Mouse (Mus musculus): ENCODE measurements around the gene Ppef1.
"Not testable (repeated sequence)": the region's sequence is repeated elsewhere in the genome, so short reads cannot be mapped to it uniquely, and the experiment has no call there.

Ppef1 gene

GRCm38 (mm10) chrX:160735650-160736049 lies at the start of gene Ppef1:
Gene Ppef1 (minus strand): TSS chrX:160735765.
- no peaks in the 10 kb centered on the region for H3K9me3 ChIP-seq (ENCODE audit: low read length)
- TF ChIP-seq POU5F1 (IDR thresholded peaks at IDR 0.05; ENCODE audit: borderline replicate concordance, low read length) = no peak
- TF ChIP-seq NANOG (IDR thresholded peaks at IDR 0.05; ENCODE audit: borderline replicate concordance, low read length) = no peak
- TF ChIP-seq CTCF (conservative IDR thresholded peaks at IDR 0.05; ENCODE audit: low read length) = no peak
- H3K36me3 ChIP-seq (ENCODE audit: insufficient read depth, low read length) = no peaks in the 10 kb centered on the region
- no peaks in the 10 kb centered on the region for H3K27me3 ChIP-seq (ENCODE audit: insufficient read depth, low read length)
- H3K4me3 ChIP-seq (replicated peaks; ENCODE audit: low read length) = no peak within 1 kb of the TSS
- no peaks in the 10 kb centered on the region for H3K4me1 ChIP-seq (replicated peaks; ENCODE audit: low read depth, low read length)

- Histone ChIP-seq H3K4me3 (replicated peaks; ENCODE audit: low read length) (no peak overlapping the region), H3K9me3 (ENCODE audit: low read length) (no peaks in the 10 kb centered on the region), H3K4me1 (replicated peaks; ENCODE audit: low read depth, low read length) (no peaks in the 10 kb centered on the region), H3K27me3 (ENCODE audit: insufficient read depth, low read length) (no peaks in the 10 kb centered on the region), H3K36me3 (ENCODE audit: insufficient read depth, low read length) (no peaks in the 10 kb centered on the region)
- TF ChIP-seq POU5F1 (IDR thresholded peaks at IDR 0.05; ENCODE audit: borderline replicate concordance, low read length) (no peak), NANOG (IDR thresholded peaks at IDR 0.05; ENCODE audit: borderline replicate concordance, low read length) (no peak), CTCF (conservative IDR thresholded peaks at IDR 0.05; ENCODE audit: low read length) (no peak)
Measured at GRCm38 (mm10) chrX:160782276-160782675, 46.7 kb upstream of the Ppef1 start.

- no peaks in the 10 kb centered on the region for H3K27me3 ChIP-seq (ENCODE audit: insufficient read depth, low read length)
- no peaks in the 10 kb centered on the region for H3K9me3 ChIP-seq (ENCODE audit: low read length)
- H3K36me3 ChIP-seq (ENCODE audit: insufficient read depth, low read length) = no peaks in the 10 kb centered on the region
- no peak overlapping the region for H3K4me3 ChIP-seq (replicated peaks; ENCODE audit: low read length)
- TF ChIP-seq NANOG (IDR thresholded peaks at IDR 0.05; ENCODE audit: borderline replicate concordance, low read length) = no peak
- no peak for TF ChIP-seq CTCF (conservative IDR thresholded peaks at IDR 0.05; ENCODE audit: low read length)
- no peak for TF ChIP-seq POU5F1 (IDR thresholded peaks at IDR 0.05; ENCODE audit: borderline replicate concordance, low read length)
- no peaks in the 10 kb centered on the region for H3K4me1 ChIP-seq (replicated peaks; ENCODE audit: low read depth, low read length)
Measured at GRCm38 (mm10) chrX:160773033-160773432, 37.5 kb upstream of the Ppef1 start.

- H3K36me3 ChIP-seq (ENCODE audit: insufficient read depth, low read length); H3K4me3 ChIP-seq (replicated peaks; ENCODE audit: low read length); H3K4me1 ChIP-seq (replicated peaks; ENCODE audit: low read depth, low read length); H3K27me3 ChIP-seq (ENCODE audit: insufficient read depth, low read length); H3K9me3 ChIP-seq (ENCODE audit: low read length): not testable (repeated sequence)
Measured at GRCm38 (mm10) chrX:160769622-160770021, 34.1 kb upstream of the Ppef1 start.

- TF ChIP-seq POU5F1 (IDR thresholded peaks at IDR 0.05; ENCODE audit: borderline replicate concordance, low read length) (no peak), CTCF (conservative IDR thresholded peaks at IDR 0.05; ENCODE audit: low read length) (no peak), NANOG (IDR thresholded peaks at IDR 0.05; ENCODE audit: borderline replicate concordance, low read length) (no peak)
- no peaks in the 10 kb centered on the region for H3K27me3 ChIP-seq (ENCODE audit: insufficient read depth, low read length)
- H3K4me3 ChIP-seq (replicated peaks; ENCODE audit: low read length) = no peak within 1 kb of the TSS
- H3K36me3 ChIP-seq (ENCODE audit: insufficient read depth, low read length) = no peaks in the 10 kb centered on the region
- H3K4me1 ChIP-seq (replicated peaks; ENCODE audit: low read depth, low read length) = no peaks in the 10 kb centered on the region
- H3K9me3 ChIP-seq (ENCODE audit: low read length) = no peaks in the 10 kb centered on the region
Measured at GRCm38 (mm10) chrX:160767713-160768112, 32.1 kb upstream of the Ppef1 start, which contains the start of gene Rs1. Gene Rs1 (plus strand): TSS chrX:160768013.

- no peaks in the 10 kb centered on the region for H3K27me3 ChIP-seq (ENCODE audit: insufficient read depth, low read length)
- no peaks in the 10 kb centered on the region for H3K36me3 ChIP-seq (ENCODE audit: insufficient read depth, low read length)
- peak overlapping the region; percentile 75 for H3K4me3 ChIP-seq (replicated peaks; ENCODE audit: low read length)
- no peaks in the 10 kb centered on the region for H3K4me1 ChIP-seq (replicated peaks; ENCODE audit: low read depth, low read length)
- TF ChIP-seq POU5F1 (IDR thresholded peaks at IDR 0.05; ENCODE audit: borderline replicate concordance, low read length) (no peak), NANOG (IDR thresholded peaks at IDR 0.05; ENCODE audit: borderline replicate concordance, low read length) (no peak), CTCF (conservative IDR thresholded peaks at IDR 0.05; ENCODE audit: low read length) (no peak)
- H3K9me3 ChIP-seq (ENCODE audit: low read length) = no peaks in the 10 kb centered on the region
Measured at GRCm38 (mm10) chrX:160766233-160766616, 30.7 kb upstream of the Ppef1 start.

- Histone ChIP-seq H3K4me1 (replicated peaks; ENCODE audit: low read depth, low read length) (no peaks in the 10 kb centered on the region), H3K36me3 (ENCODE audit: insufficient read depth, low read length) (no peaks in the 10 kb centered on the region), H3K4me3 (replicated peaks; ENCODE audit: low read length) (peak overlapping the region; percentile 75), H3K27me3 (ENCODE audit: insufficient read depth, low read length) (no peaks in the 10 kb centered on the region), H3K9me3 (ENCODE audit: low read length) (no peaks in the 10 kb centered on the region)
- TF ChIP-seq NANOG (IDR thresholded peaks at IDR 0.05; ENCODE audit: borderline replicate concordance, low read length) (no peak), POU5F1 (IDR thresholded peaks at IDR 0.05; ENCODE audit: borderline replicate concordance, low read length) (no peak), CTCF (conservative IDR thresholded peaks at IDR 0.05; ENCODE audit: low read length) (no peak)
Measured at GRCm38 (mm10) chrX:160765389-160766232, 30.0 kb upstream of the Ppef1 start.

GRCm38 (mm10) chrX:160750808-160751207 lies 15.2 kb upstream of the Ppef1 start:
- H3K9me3 ChIP-seq (ENCODE audit: low read length) = no peaks in the 10 kb centered on the region
- no peak for TF ChIP-seq NANOG (IDR thresholded peaks at IDR 0.05; ENCODE audit: borderline replicate concordance, low read length)
- TF ChIP-seq CTCF (conservative IDR thresholded peaks at IDR 0.05; ENCODE audit: low read length) = no peak
- TF ChIP-seq POU5F1 (IDR thresholded peaks at IDR 0.05; ENCODE audit: borderline replicate concordance, low read length) = no peak
- H3K27me3 ChIP-seq (ENCODE audit: insufficient read depth, low read length) = no peaks in the 10 kb centered on the region
- H3K4me1 ChIP-seq (replicated peaks; ENCODE audit: low read depth, low read length) = no peaks in the 10 kb centered on the region
- no peak overlapping the region for H3K4me3 ChIP-seq (replicated peaks; ENCODE audit: low read length)
- H3K36me3 ChIP-seq (ENCODE audit: insufficient read depth, low read length) = no peaks in the 10 kb centered on the region

- H3K4me1 ChIP-seq (replicated peaks; ENCODE audit: low read depth, low read length) = no peaks in the 10 kb centered on the region
- H3K36me3 ChIP-seq (ENCODE audit: insufficient read depth, low read length) = no peaks in the 10 kb centered on the region
- no peaks in the 10 kb centered on the region for H3K27me3 ChIP-seq (ENCODE audit: insufficient read depth, low read length)
- H3K9me3 ChIP-seq (ENCODE audit: low read length) = no peaks in the 10 kb centered on the region
- no peak for TF ChIP-seq POU5F1 (IDR thresholded peaks at IDR 0.05; ENCODE audit: borderline replicate concordance, low read length)
- no peak for TF ChIP-seq NANOG (IDR thresholded peaks at IDR 0.05; ENCODE audit: borderline replicate concordance, low read length)
- TF ChIP-seq CTCF (conservative IDR thresholded peaks at IDR 0.05; ENCODE audit: low read length) = no peak
- no peak overlapping the region for H3K4me3 ChIP-seq (replicated peaks; ENCODE audit: low read length)
Measured at GRCm38 (mm10) chrX:160748653-160749052, 13.1 kb upstream of the Ppef1 start.
